Mouse (Mus musculus): ENCODE results near the gene A830005F24Rik. TPM values are rescaled to one million over a fixed set of nuclear protein-coding genes. Genes with fewer than 3 reads are reported as not detected.

Gene A830005F24Rik
- total RNA-seq, 2 experiments from 2014 or later, result 0.36 TPM; not detected in 1

DNA sequence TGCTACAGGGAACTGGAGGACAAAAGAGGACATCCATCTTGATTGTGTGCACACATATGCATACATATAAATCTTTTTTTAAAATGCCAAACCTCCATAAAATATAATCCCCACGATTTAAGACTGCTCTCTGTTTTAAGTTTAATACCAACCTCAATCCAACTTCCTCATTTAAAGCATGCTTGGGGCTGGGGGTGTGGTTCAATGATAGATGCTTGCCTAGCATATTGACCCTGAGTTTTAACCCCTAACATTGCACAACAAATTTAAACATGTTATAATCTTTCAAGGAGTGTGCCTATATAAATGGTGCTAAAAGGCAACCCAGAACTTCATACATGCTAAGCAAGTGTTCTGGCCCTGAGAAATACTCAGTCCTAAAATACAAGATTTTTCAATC, 27.1 kb downstream of the A830005F24Rik start:
- no peak for DNase-seq
- intact Hi-C loops (cut with DNase I), result no loop called here

DNA sequence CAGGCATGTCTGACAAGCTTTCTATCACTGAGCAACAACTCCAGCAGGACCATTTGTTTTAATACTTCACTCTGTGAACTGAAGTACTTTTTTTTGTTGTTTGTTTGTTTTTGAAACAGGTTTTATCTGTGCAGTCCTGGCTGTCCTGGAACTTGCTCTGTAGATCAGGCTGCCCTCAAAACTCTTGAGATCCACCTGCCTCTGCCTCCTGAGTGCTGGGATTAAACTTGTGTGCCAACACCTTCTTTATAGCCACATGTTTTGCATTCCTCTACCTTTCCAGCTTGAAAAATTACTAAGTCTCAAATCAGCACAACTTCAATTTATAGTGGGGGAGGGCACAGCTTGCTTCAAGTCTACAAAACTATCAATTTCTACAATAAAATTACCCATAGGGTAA, 31.0 kb downstream of the A830005F24Rik start:
- no peak for DNase-seq
- intact Hi-C loops (cut with DNase I), result no loop called here

DNA sequence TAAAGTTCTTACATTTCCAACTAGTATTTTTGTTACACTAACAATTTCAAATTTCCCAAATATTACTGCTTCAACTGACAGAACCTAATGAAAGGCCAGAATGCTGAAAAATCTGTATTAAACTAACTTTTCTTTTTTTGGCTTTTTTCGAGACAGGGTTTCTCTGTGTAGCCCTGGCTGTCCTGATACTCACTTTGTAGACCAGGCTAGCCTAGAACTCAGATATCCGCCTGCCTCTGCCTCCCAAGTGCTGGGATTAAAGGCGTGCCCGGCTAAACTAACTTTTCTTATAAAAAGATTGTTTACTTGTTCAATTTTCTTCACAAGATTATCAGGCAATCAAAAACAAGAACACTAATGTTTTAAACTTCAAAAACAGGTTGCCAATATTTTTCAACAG, 31.5 kb downstream of the A830005F24Rik start:
- DNase-seq, result no peak
- intact Hi-C loops (cut with DNase I), result no loop called here

DNA sequence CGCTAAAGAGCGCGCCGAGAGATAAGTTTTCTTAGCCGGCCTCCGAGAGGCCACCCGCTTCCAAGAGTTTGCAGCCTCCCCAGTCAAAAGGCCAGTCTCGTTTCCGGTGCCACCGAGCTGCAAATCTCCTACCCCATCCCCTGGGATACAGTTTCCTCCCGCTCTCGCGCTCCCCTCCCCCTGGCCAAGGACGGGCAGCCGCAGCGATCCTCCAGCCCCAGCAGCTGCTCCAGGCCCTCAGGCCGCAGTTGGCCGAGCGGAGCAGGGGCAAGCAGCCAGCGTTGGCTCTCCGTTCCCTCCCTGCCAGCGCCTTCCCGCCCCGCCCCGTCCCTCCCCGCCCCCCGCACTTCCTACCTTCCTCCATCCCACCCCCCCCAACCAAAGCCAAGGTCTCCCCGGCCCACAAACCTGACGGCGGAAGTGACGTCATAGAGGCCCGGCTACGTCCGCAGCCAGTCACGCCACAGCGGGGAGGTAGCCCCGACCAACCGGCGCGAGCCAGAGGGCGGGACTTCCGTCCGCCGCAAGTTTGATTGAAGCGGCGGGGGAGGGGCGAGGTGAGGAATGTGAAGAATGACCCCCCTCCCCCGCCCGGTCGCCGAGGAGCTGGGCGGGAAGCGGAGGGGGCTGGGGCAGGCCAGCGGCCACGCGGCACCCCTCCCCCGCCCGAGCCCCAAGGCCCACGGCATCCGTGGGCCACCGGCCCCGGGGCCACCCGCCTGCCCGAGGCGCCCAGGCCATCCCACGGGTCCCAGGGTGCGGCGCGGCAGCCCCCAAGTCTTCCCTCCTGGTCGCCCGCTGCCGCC, 32.3 kb downstream of the A830005F24Rik start:
- intact Hi-C loops (cut with DNase I), result no loop called here
- DNase-seq, result peak; percentile 89 to 97

DNA sequence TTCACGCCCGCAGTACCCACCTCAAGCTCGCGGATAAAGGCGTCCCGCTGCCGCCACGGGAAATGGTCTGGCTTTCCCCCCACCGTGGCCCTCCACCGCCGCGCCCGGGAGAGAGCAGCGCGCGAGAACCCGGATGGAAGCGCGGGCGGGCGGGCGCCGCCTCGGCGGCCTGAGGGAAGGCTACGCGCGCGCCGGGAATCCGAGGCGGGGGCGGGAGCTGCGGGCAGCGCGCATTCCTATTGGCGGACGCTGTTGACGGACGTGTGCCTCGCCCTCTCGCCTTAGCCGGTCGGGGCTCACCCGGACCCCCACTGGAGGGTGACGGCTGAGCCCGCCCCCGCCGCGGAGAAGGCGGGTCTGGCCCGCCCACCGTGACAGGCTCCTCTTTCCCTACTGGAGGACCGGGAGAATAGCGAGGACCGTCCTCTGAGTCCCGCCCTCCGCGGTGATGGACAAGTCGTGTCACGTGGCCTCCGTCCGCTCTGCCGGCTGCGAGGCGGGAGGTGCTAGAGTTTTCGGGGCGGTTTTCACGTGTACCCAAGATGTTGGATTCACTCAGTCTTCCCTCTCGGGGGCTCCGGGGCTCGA, 33.1 kb downstream of the A830005F24Rik start:
- peak; percentile 99 to 100 for DNase-seq
- intact Hi-C loops (cut with DNase I), result no loop called here

DNA sequence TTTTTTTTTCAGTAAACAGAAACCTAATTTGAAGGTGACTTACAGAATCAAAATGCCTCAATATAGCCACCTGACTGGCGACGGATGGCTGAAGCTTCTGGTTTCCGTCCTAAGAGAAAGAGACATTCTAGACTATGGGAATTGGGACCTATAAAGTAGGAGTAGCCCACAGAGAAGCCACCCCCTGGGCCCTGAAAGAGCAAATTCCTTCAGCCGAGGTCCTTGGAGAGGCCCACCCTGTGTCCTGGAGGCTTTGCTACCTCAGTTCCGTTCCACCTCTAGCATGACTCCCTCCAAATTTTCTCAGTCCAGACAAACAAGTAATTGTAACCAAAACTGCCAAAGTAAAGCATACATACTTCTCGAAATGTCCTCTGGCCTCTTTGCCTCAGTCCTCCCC, 34.3 kb downstream of the A830005F24Rik start:
- intact Hi-C loops (cut with DNase I), result no loop called here
- DNase-seq, result no peak

DNA sequence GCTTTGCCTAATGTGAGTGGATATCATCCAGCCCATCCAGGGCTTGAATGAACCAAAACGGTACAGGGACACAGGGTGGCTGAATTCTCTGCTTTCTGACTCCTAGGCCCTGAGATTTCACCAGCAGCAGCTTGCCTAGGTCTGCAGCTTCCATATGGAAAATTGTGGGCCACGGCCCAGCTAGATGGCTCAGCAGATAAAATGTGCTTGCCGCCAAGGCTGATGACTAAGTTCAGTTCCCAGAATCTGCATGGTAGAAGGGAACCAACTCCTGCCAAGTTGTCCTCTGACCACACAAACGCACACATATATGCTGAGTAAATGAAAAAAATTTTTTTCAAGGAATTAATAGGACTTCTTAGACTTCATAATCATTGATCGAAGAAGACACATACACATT, 34.9 kb downstream of the A830005F24Rik start:
- no peak for DNase-seq
- intact Hi-C loops (cut with DNase I), result no loop called here

DNA sequence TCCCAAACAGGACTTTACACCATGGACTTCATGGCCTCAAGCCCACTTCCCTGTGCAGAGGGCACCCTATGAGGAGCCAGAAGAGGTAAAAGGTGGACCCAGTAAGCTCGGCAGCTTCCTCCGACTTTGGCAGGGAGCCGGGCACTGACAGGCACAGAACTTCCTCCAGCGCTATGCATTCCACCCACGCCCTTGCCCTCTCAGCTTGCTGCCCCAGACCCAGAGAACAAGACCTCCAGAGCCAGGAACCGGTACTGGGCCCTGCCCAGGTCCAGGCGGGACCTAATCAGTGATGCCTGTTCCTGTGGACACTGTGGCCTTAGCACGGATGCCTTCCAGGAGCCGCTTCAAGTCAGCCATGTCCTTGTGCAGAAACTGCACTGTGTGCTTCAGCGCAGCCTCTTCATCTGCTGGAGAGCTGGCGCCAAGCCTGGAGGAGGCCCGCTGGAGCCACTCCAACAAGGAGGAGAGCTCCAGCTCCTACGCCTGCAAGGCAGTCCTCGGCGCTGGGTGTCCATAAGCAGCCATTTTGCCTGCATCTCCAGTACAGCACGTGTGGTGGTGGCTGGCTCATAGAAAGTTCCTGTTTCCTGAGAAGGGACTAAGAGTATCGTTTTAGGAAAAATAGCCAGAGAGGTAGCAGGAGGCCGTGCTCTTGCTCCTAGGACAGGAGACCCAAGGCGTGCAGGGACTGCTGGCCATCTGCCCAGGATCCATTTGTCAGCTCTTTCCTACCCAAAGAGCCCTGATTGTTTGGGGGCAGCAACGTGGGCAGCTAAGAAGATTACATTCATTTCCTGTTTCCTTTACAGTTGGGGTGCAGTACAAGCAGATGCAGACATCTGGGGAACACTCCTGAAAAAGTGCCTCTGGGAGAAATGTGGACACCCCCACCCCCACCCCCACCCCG, 39.1 kb downstream of the A830005F24Rik start:
- peak; percentile 90 for DNase-seq
- intact Hi-C loops (cut with DNase I), result no loop called here

DNA sequence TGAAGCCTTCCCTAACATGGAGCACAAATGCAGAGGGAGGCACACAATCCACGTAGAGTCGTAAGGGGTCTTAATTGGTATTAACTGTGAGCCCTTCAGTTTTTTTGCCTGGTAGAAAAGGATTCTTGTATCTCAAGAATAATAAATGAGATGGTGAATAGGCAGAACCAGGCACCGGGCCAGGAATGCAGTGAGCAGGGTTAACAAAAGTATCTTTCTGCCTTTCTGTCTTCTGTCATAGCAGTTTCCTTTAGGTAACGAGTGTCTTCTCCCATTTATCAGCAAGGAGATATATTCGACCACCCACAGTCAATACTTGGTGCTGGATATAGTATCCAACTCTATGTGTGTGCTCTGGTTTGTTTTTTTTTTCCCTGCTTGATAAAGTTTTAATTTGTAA, 40.1 kb downstream of the A830005F24Rik start:
- DNase-seq, result no peak
- intact Hi-C loops (cut with DNase I), result no loop called here

DNA sequence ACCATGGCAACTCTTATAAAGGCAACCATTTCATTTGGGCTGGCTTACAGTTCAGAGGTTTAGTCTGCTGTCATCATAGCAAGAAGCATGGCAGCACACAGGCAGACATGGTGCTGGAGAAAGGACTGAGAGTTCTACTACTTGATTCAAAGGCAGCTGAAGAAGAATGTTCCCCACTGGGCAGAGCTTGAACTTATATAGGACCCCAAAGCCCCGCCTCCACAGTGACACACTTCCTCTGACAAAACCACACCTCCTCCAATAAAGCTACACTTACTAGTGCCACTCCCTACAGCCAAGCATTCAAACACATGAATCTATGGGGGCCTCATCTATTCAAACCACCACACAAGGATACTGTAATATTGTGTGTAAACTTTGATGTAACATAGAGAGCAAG, 41.2 kb downstream of the A830005F24Rik start:
- intact Hi-C loops (cut with DNase I), result no loop called here
- DNase-seq, result no peak

DNA sequence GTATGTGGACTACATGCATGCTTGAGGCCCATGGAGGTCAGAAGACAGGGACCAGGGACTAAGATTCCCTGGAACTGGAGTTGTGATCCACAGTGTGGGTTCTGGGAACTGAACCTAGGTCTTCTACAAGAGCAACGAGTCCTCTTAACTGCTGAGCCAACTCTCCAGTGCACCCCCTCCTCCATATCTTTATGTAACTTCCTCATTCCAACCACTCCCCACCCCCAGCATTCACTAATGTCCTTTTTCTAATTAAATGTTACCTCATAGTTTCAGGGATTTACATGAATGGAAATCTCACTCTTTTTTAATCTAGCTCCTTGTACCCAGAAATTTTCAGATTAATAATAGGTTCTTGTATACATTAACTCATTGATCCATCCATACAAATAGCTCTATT, 42.6 kb downstream of the A830005F24Rik start:
- no peak for DNase-seq
- intact Hi-C loops (cut with DNase I), result no loop called here

DNA sequence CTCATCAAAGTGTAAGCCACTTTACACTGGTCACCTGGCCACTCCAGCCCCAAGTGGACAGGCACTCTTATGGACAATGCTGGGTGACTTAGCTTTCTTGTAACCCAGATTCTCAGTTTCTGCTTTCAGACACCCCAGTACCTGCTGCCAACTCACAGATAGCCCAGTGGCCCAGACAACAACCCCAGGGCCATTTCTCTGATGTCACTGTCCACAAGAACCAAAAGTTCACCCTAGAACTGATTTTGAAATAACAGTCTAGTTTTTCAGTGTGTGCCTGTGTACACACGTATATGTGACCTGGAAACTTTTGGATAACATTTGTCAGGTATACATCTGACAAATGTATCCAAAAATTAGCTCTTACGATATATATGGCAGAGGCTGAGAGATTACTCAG, 48.1 kb downstream of the A830005F24Rik start:
- intact Hi-C loops (cut with DNase I), result no loop called here
- DNase-seq, result no peak

DNA sequence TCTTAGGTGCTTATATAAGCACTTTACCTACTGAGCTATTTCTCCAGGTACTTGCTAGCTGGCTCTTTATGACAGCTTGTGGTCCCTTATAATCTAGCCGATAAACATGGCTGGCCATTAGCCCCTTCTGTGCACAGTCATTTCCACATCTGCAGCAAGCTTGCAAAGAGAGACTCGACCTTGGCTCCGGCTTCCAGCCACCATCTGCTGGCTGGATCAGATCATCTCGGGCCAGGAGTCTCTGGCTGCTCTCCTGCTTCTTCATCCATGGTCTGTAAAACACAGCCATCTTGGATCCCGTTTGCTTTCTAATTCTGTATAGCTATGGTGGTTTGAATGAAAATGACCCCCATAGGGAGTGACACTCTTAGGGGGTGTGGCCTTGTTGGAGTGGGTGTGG, 49.0 kb downstream of the A830005F24Rik start:
- no peak for DNase-seq
- intact Hi-C loops (cut with DNase I), result no loop called here

Small RNA genes lying within 50 kb of the gene (microRNA-seq; reads per million reads assigned to microRNA genes)
- 0 reads per million in 2 experiments for gene Gm24111
- gene Mirlet7a-1, result 336 to 397 reads per million in 2 experiments
- 26,425 to 41,008 reads per million in 2 experiments for gene Mirlet7d
- gene Mirlet7f-1, result 0 reads per million in 2 experiments

Other genes with a start within 250 kb of the A830005F24Rik start
- gene Zfp169, start 119 bp upstream of the A830005F24Rik start, total RNA-seq (2021), result 1 to 10 TPM; 2.2 to 3.6 TPM
- gene Ptpdc1, start 112.1 kb downstream of the A830005F24Rik start, total RNA-seq (2021), result 1 to 10 TPM; 3.4 to 3.8 TPM
- not detected for gene Barx1, start 149.4 kb downstream of the A830005F24Rik start, total RNA-seq (2021)

Measured in gastrocnemius, postnatal 36 days (tissue).